Mouse (Mus musculus): ENCODE measurements around the gene Usp7. TPM values are rescaled to one million over a fixed set of nuclear protein-coding genes. Genes with fewer than 3 reads are reported as not detected.

The Usp7 gene
- 23.9 and 25.5 TPM in 2 replicates for polyA plus RNA-seq (2015; fragmentation: Nextera tagmentation; extraction: Ambion mirVana)

DNA sequence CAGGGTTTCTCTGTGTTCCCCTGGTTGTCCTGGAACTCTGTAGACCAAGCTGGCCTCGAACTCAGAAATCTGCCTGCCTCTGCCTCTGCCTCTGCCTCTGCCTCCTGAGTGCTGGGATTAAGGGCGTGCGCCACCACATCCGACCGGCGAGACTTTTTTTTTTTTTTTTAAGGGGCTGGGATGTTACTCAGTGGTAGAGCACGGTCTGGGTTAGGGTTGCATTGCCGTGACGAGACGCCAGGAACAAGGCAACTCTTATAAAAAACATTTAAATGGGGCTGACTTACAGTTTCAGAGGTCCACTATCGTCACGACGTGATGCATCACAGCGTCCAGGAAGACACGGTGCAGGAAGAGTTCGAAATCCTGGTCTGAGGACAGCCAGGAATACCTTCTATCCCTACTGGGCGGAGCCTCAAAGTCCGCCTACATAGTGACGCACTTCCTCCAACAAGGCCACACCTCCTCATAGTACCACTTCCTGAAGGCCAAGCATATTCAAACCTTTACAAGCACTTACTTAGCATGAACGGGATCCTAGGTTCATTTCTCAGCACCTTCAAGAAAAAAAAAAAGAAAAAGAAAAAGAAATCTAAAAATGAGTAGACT, at the start of gene Usp7:
Gene Usp7, minus strand, starts transcription at position 360 of the 609 bp plus-strand sequence.
- Histone ChIP-seq H3K36me3 (ENCODE audit: control insufficient read depth, insufficient read depth, low read length) (no peaks in the 10 kb centered on the region), H3K27ac (ENCODE audit: low read depth, low read length) (no peak within 1 kb of the TSS), H3K9me3 (ENCODE audit: control insufficient read depth, low read length) (no peaks in the 10 kb centered on the region), H3K4me1 (ENCODE audit: control insufficient read depth, insufficient read depth, low read depth, low read length) (no peaks in the 10 kb centered on the region), H3K27me3 (replicated peaks; ENCODE audit: control insufficient read depth, insufficient read depth, low read length) (no peaks in the 10 kb centered on the region), H3K4me2 (ENCODE audit: low read length) (no peak within 1 kb of the TSS), H3K9ac (ENCODE audit: low read depth, low read length) (no peak within 1 kb of the TSS), H3K4me3 (ENCODE audit: low read length) (no peak within 1 kb of the TSS)
- WGBS, result 96% methylated on average over 20 of the region's 20 CpGs
- ATAC-seq, result no peak

DNA sequence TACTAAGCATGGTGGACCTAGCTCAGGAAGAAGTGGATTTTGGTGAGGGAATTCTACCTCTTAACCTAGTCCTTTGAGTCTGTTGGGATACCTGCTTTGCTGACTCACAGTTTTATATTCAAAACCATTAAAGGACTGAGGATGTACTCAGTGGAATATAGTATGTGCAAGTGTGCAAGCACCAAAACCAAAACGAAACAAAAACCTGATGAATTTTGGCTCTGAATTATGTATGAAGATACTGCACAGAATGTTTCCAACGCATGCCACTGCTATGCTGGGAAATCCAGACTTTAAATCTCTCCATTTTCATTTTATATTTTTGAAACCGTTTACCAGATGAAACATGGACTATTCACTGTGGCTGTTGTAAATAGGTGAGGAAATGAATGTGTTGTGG, 48.4 kb upstream of the Usp7 start:
- no peak for ATAC-seq

DNA sequence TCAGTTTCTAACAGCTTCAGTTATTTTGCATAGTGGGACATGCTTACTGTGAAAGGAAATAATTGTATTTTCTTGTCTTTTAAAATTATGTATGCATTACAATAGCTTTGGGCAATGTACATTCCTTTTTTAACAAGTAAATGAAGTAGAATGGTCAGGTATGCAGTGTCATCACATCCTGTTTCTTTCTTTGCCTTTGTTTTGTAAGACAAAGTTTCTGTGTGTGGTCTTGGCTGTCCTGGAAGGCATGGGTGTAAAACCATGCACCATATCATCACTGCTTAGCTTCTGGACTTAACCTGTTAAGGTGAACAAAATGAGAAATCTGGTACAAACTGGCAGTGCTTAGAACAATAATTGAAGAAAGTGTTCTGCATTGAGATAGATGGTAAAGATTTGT, 46.8 kb upstream of the Usp7 start:
- Histone ChIP-seq H3K4me3 (ENCODE audit: low read length) (no peak overlapping the region), H3K9me3 (ENCODE audit: control insufficient read depth, low read length) (no peaks in the 10 kb centered on the region), H3K36me3 (ENCODE audit: control insufficient read depth, insufficient read depth, low read length) (peaks cover 18% of the 10 kb centered on the region), H3K9ac (ENCODE audit: low read depth, low read length) (no peak overlapping the region), H3K4me1 (ENCODE audit: control insufficient read depth, insufficient read depth, low read depth, low read length) (peaks cover 11% of the 10 kb centered on the region), H3K27me3 (replicated peaks; ENCODE audit: control insufficient read depth, insufficient read depth, low read length) (no peaks in the 10 kb centered on the region), H3K4me2 (ENCODE audit: low read length) (no peak overlapping the region), H3K27ac (ENCODE audit: low read depth, low read length) (no peak overlapping the region)
- no peak for ATAC-seq

More for the DNA sequence above, 48.4 kb upstream of the Usp7 start:
- no peak overlapping the region for H3K4me3 ChIP-seq (ENCODE audit: low read length)
- H3K4me2 ChIP-seq (ENCODE audit: low read length), result no peak overlapping the region
- no peaks in the 10 kb centered on the region for H3K9me3 ChIP-seq (ENCODE audit: control insufficient read depth, low read length)
- peaks cover 19% of the 10 kb centered on the region for H3K36me3 ChIP-seq (ENCODE audit: control insufficient read depth, insufficient read depth, low read length)
- 86% methylated on average over 3 of the region's 3 CpGs for WGBS
- peaks cover 4% of the 10 kb centered on the region for H3K4me1 ChIP-seq (ENCODE audit: control insufficient read depth, insufficient read depth, low read depth, low read length)
- H3K9ac ChIP-seq (ENCODE audit: low read depth, low read length), result no peak overlapping the region
- H3K27me3 ChIP-seq (replicated peaks; ENCODE audit: control insufficient read depth, insufficient read depth, low read length), result no peaks in the 10 kb centered on the region
- no peak overlapping the region for H3K27ac ChIP-seq (ENCODE audit: low read depth, low read length)

DNA sequence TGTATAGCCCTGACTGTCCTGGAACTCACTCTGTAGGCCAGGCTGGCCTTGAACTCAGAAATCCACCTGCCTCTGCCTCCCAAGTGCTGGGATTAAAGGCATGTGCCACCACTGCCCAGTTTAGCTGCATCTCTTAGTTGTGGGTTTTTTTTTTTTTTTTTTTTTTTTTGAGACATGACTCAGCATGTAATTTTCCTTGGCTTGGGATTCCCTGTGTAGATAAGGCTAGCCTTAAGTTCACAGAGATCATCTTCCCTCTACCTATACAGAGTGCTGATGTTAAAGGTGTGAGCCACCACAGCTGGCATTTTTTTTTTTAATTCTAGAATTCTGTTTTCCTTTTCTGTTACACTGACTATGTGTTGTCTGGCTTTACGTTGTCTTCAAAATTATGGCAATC, 45.5 kb upstream of the Usp7 start:
- peaks cover 22% of the 10 kb centered on the region for H3K4me1 ChIP-seq (ENCODE audit: control insufficient read depth, insufficient read depth, low read depth, low read length)
- peaks cover 9% of the 10 kb centered on the region for H3K36me3 ChIP-seq (ENCODE audit: control insufficient read depth, insufficient read depth, low read length)
- no peak overlapping the region for H3K4me2 ChIP-seq (ENCODE audit: low read length)
- no peaks in the 10 kb centered on the region for H3K27me3 ChIP-seq (replicated peaks; ENCODE audit: control insufficient read depth, insufficient read depth, low read length)
- no peaks in the 10 kb centered on the region for H3K9me3 ChIP-seq (ENCODE audit: control insufficient read depth, low read length)
- 92% methylated on average over 1 of the region's 1 CpGs for WGBS
- H3K27ac ChIP-seq (ENCODE audit: low read depth, low read length), result no peak overlapping the region
- ATAC-seq, result no peak
- H3K4me3 ChIP-seq (ENCODE audit: low read length), result no peak overlapping the region
- H3K9ac ChIP-seq (ENCODE audit: low read depth, low read length), result no peak overlapping the region

DNA sequence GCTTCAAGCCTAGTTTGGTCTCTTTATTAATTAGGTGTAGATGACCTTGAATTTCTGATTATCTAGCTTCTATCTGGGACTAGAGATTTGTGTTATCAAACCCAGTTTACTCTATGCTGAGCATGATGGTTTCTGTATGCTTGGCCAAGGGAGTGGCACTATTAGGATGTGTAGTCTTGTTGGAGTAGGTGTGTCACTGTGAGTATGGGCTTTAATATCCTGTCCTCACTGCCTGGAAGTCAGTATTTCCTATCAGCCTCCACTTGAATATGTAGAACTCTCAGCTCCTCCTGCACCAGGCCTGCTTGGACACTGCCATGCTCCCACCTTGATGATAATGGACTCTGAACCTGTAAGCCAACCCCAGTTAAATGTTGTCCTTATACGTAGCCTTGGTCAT, 44.8 kb upstream of the Usp7 start:
- no peak overlapping the region for H3K9ac ChIP-seq (ENCODE audit: low read depth, low read length)
- H3K4me3 ChIP-seq (ENCODE audit: low read length), result no peak overlapping the region
- no peak overlapping the region for H3K4me2 ChIP-seq (ENCODE audit: low read length)
- no peaks in the 10 kb centered on the region for H3K27me3 ChIP-seq (replicated peaks; ENCODE audit: control insufficient read depth, insufficient read depth, low read length)
- no peak overlapping the region for H3K27ac ChIP-seq (ENCODE audit: low read depth, low read length)
- H3K36me3 ChIP-seq (ENCODE audit: control insufficient read depth, insufficient read depth, low read length), result peaks cover 9% of the 10 kb centered on the region
- peaks cover 29% of the 10 kb centered on the region for H3K4me1 ChIP-seq (ENCODE audit: control insufficient read depth, insufficient read depth, low read depth, low read length)
- no peaks in the 10 kb centered on the region for H3K9me3 ChIP-seq (ENCODE audit: control insufficient read depth, low read length)
- ATAC-seq, result no peak
- WGBS, result 93% methylated on average over 1 of the region's 1 CpGs

DNA sequence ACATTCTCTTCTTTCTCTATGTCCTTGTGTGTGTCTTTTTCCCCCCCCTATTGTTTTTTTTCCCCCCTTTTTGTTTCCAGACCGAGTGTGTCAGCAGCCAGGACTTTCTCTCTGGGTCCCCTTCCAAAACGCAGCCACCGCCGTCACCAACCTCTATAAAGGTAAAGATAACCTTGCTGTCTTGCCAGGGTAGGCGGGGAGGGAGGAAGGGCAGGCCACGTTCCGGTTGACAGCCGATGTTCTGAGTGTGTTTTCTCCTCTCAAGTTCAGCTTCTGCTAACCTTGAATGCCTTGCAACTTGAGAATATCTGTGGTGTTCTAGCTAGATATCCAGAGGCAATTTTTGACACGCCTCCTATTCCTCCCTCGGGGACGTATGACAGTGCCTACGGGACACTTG, 39.1 kb upstream of the Usp7 start:
- WGBS, result 3% methylated on average over 12 of the region's 12 CpGs
- H3K27ac ChIP-seq (ENCODE audit: low read depth, low read length), result peak overlapping the region; percentile 96
- H3K4me2 ChIP-seq (ENCODE audit: low read length), result peak overlapping the region; percentile 89
- peak overlapping the region; percentile 98 for H3K9ac ChIP-seq (ENCODE audit: low read depth, low read length)
- no peaks in the 10 kb centered on the region for H3K36me3 ChIP-seq (ENCODE audit: control insufficient read depth, insufficient read depth, low read length)
- no peak for ATAC-seq
- H3K4me1 ChIP-seq (ENCODE audit: control insufficient read depth, insufficient read depth, low read depth, low read length), result peaks cover 31% of the 10 kb centered on the region
- H3K4me3 ChIP-seq (ENCODE audit: low read length), result peak overlapping the region; percentile 98
- H3K27me3 ChIP-seq (replicated peaks; ENCODE audit: control insufficient read depth, insufficient read depth, low read length), result no peaks in the 10 kb centered on the region
- H3K9me3 ChIP-seq (ENCODE audit: control insufficient read depth, low read length), result no peaks in the 10 kb centered on the region

DNA sequence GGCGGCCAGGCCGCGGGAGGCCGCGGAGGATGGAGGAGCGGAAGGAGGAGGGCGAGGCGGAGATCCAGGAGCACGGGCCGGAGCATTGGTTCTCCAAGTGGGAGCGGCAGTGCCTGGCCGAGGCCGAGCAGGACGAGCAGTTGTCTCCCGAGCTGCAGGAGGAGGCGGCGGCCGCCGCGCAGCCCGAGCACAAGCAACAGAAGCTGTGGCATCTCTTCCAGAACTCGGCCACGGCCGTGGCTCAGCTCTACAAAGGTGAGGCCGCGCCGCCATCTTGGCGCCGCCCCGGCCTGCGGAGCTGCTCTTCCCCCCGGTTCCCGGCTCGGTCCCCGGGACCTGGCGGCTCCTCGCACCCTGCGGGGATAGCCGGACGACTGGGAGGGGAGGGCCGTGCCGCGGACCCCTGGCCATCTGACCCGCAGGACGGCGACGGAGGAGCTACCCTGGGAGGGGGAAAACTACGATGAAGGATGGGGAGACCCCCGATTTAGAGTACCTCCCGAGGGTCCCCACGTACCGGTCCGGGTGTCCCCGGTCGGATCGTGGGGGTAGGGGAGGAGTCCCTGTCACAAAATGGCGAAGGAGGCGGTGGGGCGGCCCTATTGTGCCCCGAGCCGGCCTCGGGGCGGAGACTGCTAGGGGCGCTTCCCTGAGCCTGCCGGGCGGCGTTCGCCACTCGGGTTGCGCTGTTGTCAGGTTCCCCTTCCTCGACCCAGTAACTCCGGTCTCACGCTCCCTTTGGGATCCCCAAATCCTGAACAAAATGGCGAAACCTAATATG, 38.5 kb upstream of the Usp7 start:
- Histone ChIP-seq H3K9ac (ENCODE audit: low read depth, low read length) (peak overlapping the region; percentile 98), H3K27ac (ENCODE audit: low read depth, low read length) (peak overlapping the region; percentile 96), H3K4me2 (ENCODE audit: low read length) (peak overlapping the region; percentile 89), H3K9me3 (ENCODE audit: control insufficient read depth, low read length) (no peaks in the 10 kb centered on the region), H3K4me3 (ENCODE audit: low read length) (peak overlapping the region; percentile 98), H3K36me3 (ENCODE audit: control insufficient read depth, insufficient read depth, low read length) (no peaks in the 10 kb centered on the region), H3K27me3 (replicated peaks; ENCODE audit: control insufficient read depth, insufficient read depth, low read length) (no peaks in the 10 kb centered on the region), H3K4me1 (ENCODE audit: control insufficient read depth, insufficient read depth, low read depth, low read length) (peaks cover 30% of the 10 kb centered on the region)
- under 1% methylated on average over 61 of the region's 74 CpGs for WGBS
- ATAC-seq, result peak; percentile 3

DNA sequence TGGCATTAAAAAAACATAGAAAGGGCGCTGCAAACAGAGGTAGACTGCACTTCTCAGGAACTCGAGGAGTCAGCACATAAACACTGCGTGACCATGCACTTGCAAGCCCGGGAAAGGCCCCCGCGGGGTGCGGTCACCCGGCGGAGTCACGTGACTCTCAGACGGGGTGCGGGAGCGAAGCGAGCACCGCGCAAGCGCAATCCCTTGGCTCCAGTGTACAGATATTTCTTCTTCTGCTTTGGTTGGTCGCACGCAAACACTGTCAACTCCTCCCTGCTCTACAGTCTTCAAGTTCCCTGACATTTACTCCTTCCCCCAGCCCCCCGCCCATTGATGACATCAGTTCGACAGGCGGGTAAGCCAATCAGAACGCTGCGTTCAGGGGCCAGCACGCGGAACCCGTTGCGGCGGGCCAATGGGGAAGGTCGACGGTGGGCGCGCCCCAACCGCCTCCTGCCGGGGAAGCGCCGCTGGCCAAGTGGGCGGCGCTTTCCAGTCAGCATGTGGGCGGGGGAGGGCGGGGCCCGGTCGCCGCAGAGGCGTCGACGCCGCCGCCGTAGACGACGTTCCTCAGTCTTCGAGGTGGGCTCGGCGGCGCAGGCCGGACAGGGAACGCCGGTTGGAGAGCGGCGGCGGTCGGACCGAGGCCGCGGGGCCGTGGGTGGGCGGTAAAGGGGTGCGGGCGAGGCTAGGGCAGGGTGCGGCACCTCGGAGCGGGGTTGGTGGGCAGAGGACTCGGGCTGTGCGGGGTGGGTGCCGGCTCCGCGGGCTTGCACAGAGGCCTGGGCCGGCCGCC, 37.7 kb upstream of the Usp7 start, which contains the start of gene 1810013L24Rik:
Gene 1810013L24Rik, plus strand, starts transcription at position 537 of the 796 bp plus-strand sequence.
- Histone ChIP-seq H3K4me2 (ENCODE audit: low read length) (peak within 1 kb of the TSS; percentile 98), H3K4me3 (ENCODE audit: low read length) (peak within 1 kb of the TSS; percentile 98), H3K4me1 (ENCODE audit: control insufficient read depth, insufficient read depth, low read depth, low read length) (peaks cover 25% of the 10 kb centered on the region), H3K9me3 (ENCODE audit: control insufficient read depth, low read length) (no peaks in the 10 kb centered on the region), H3K27me3 (replicated peaks; ENCODE audit: control insufficient read depth, insufficient read depth, low read length) (no peaks in the 10 kb centered on the region), H3K36me3 (ENCODE audit: control insufficient read depth, insufficient read depth, low read length) (no peaks in the 10 kb centered on the region), H3K27ac (ENCODE audit: low read depth, low read length) (peak within 1 kb of the TSS; percentile 96), H3K9ac (ENCODE audit: low read depth, low read length) (peak within 1 kb of the TSS; percentile 98)
- ATAC-seq, result peak; percentile 97
- under 1% methylated on average over 77 of the region's 80 CpGs for WGBS
